Mouse (Mus musculus) liver, adult 2 months (tissue): ENCODE results near the gene Sarnp.

ENCODE experiments used
- CTCF ChIP-seq: fragments of 200-500 bp; IDR thresholded peaks from 2 replicates; pipeline ENCODE4 v1.5.1; 2011; ENCODE audit warnings: low read depth, low read length, control low read depth
- POLR2A ChIP-seq: fragments of 200-500 bp; IDR thresholded peaks from 2 replicates; pipeline ENCODE4 v1.6.1; 2011; ENCODE audit warnings: low read length, control low read depth; ENCODE audit not compliant: insufficient read depth; ENCODE audit errors: extremely low read depth

- TF ChIP-seq CTCF, result no peak
- TF ChIP-seq POLR2A, result no peak
Measured at GRCm38 (mm10) chr10:128882067-128882466, 64.9 kb downstream of the Sarnp start.
